Comparison of ENCODE assay signal across 7 mouse cellular contexts in genomic region chrX:6778250-6778637, GRCm38 (mm10). TPM values are rescaled to one million over a fixed set of nuclear protein-coding genes. Genes with fewer than 3 reads are reported as not detected.
DNase-seq lines count a peak whose midpoint lies in the region; ATAC-seq lines count a peak whose summit lies in the region.

No protein-coding gene starts in this region.

- H3K27ac ChIP-seq in hindbrain, embryonic 13.5 days = no peak overlapping the region
- no peak overlapping the region for H3K27ac ChIP-seq in liver, embryonic 12.5 days
- no peak overlapping the region for H3K27ac ChIP-seq in neural tube, embryonic 14.5 days (ENCODE audit: low read depth, low read length)

- peaks cover 29% of the 10 kb centered on the region for H3K27me3 ChIP-seq in hindbrain, embryonic 13.5 days
- peaks cover 32% of the 10 kb centered on the region for H3K27me3 ChIP-seq in liver, embryonic 12.5 days (replicated peaks)
- peaks cover 3% of the 10 kb centered on the region; the same call in 1 of the 2 replicates for H3K27me3 ChIP-seq in neural tube, embryonic 14.5 days (ENCODE audit: control insufficient read depth, insufficient read depth, low read length)

- H3K36me3 ChIP-seq in hindbrain, embryonic 13.5 days = no peaks in the 10 kb centered on the region
- H3K36me3 ChIP-seq in liver, embryonic 12.5 days = no peaks in the 10 kb centered on the region
- no peaks in the 10 kb centered on the region for H3K36me3 ChIP-seq in neural tube, embryonic 14.5 days (ENCODE audit: control insufficient read depth, insufficient read depth, low read length)

- H3K4me2 ChIP-seq in hindbrain, embryonic 13.5 days = peak overlapping the region; percentile 60
- peak overlapping the region; percentile 36 for H3K4me2 ChIP-seq in liver, embryonic 12.5 days
- H3K4me2 ChIP-seq in neural tube, embryonic 14.5 days (ENCODE audit: low read depth, low read length) = peak overlapping the region; percentile 52

- no peak overlapping the region for H3K9ac ChIP-seq in hindbrain, embryonic 13.5 days
- no peak overlapping the region for H3K9ac ChIP-seq in liver, embryonic 12.5 days
- no peak overlapping the region for H3K9ac ChIP-seq in neural tube, embryonic 14.5 days (replicated peaks; ENCODE audit: low read depth, low read length)

- ATAC-seq in hindbrain, embryonic 13.5 days (ENCODE audit: low FRiP score) = peak; percentile 87; the same call in 1 of the 2 replicates
- ATAC-seq in liver, embryonic 12.5 days = no peak
- peak; percentile 87 for ATAC-seq in neural tube, embryonic 14.5 days (ENCODE audit: low read depth)

- H3K4me3 ChIP-seq in hindbrain, embryonic 13.5 days = peak overlapping the region; percentile 43
- H3K4me3 ChIP-seq in liver, embryonic 12.5 days = peak overlapping the region; percentile 13; the same call in 1 of the 2 replicates
- H3K4me3 ChIP-seq in neural tube, embryonic 14.5 days (ENCODE audit: low read depth, low read length) = peak overlapping the region; percentile 28

- DNase-seq in thymus, postnatal 4 days = peak; percentile 4
- DNase-seq in thymus, adult 18-20 months = no peak
- peak; percentile 43 for DNase-seq in embryo, embryonic 9.5 days (ENCODE audit: extremely low spot score)
- no peak for DNase-seq in layer of hippocampus, postnatal 36 days

- H3K4me1 ChIP-seq in hindbrain, embryonic 13.5 days (replicated peaks) = peaks cover 10% of the 10 kb centered on the region; the same call in 1 of the 2 replicates
- no peaks in the 10 kb centered on the region for H3K4me1 ChIP-seq in liver, embryonic 12.5 days
- no peaks in the 10 kb centered on the region for H3K4me1 ChIP-seq in neural tube, embryonic 14.5 days (ENCODE audit: control insufficient read depth, insufficient read depth, low read length)

- H3K9me3 ChIP-seq in hindbrain, embryonic 13.5 days = no peaks in the 10 kb centered on the region
- no peaks in the 10 kb centered on the region for H3K9me3 ChIP-seq in liver, embryonic 12.5 days (replicated peaks)
- no peaks in the 10 kb centered on the region for H3K9me3 ChIP-seq in neural tube, embryonic 14.5 days (ENCODE audit: control insufficient read depth, low read length)

- WGBS in hindbrain, embryonic 13.5 days = 26% methylated on average over 24 of the region's 24 CpGs
- WGBS in liver, embryonic 12.5 days (ENCODE audit: insufficient replicate concordance) = 8% methylated on average over 24 of the region's 24 CpGs
- 16% methylated on average over 23 of the region's 24 CpGs for WGBS in neural tube, embryonic 14.5 days

RNA-seq across cellular contexts. Expression of gene Dgkk, which starts 0.9 kb away (rescaled TPM):
- 0.78 and 1.1 TPM in 2 replicates for polyA plus RNA-seq in hindbrain, embryonic 13.5 days (2015; fragmentation: Nextera tagmentation; extraction: Ambion mirVana)
- 0.62 and 0.90 TPM in 2 replicates for polyA plus RNA-seq in liver, embryonic 12.5 days (2016; fragmentation: Nextera tagmentation; extraction: Ambion mirVana)
- polyA plus RNA-seq in neural tube, embryonic 14.5 days (2014; fragmentation: Nextera tagmentation; extraction: Ambion mirVana) = 3.2 and 3.7 TPM in 2 replicates
- total RNA-seq in layer of hippocampus, postnatal 36 days (2021) = under 1 TPM; 0.35 to 0.45 TPM

Comparison
In these comparisons a context has a peak if more than half of its experiments do, and no peak if none do; other contexts are left out.
1. DNase-seq: peak in thymus, postnatal 4 days (single experiment) and embryo, embryonic 9.5 days (single experiment); none in thymus, adult 18-20 months (0 of 2) and layer of hippocampus, postnatal 36 days (0 of 2).
2. Peak in every context shown above with its lines, with median percentiles within 50 percentile points of each other: H3K4me2 ChIP-seq and H3K4me3 ChIP-seq.